Mouse (Mus musculus): ENCODE results near the gene Gm34302. TPM values are rescaled to one million over a fixed set of nuclear protein-coding genes. Genes with fewer than 3 reads are reported as not detected.
"Not testable (repeated sequence)": the region's sequence is repeated elsewhere in the genome, so short reads cannot be mapped to it uniquely, and the experiment has no call there.

Gm34302 gene
- not detected in 2 replicates for polyA plus RNA-seq (2012; rRNA removed)

DNA sequence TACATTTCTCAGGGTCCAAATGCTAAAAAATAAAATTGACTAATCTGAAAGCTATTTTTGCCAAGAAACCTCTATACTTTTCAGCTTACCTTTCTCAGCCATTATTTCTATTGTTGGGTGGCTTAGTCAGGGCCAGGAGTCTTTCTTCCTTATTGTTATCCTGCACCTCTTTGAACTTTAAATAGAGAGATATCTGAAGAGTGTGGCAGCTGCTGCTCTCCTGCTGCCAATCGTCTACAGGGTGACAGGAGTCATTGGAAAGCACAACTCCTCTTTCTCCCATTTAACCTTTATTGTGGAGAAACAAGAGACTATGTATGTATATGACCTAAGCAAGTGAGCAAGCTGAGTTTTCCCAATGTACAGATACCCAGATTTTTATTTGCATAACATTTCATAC, at the start of gene Gm34302:
Gene Gm34302 (minus strand): TSS at position 154 of the 400 bp plus-strand sequence.
- Histone ChIP-seq H3K4me1 (ENCODE audit: control insufficient read depth, insufficient read depth, low read length) (no peaks in the 10 kb centered on the region), H3K27ac (ENCODE audit: insufficient read depth, low read length) (no peak within 1 kb of the TSS), H3K27me3 (ENCODE audit: control insufficient read depth, insufficient read depth, low read length) (no peaks in the 10 kb centered on the region), H3K4me3 (replicated peaks; ENCODE audit: insufficient read depth, low read depth, low read length) (no peak within 1 kb of the TSS)
- no peak for DNase-seq
- 26% methylated on average over 1 of the region's 1 CpGs for WGBS
- no peak for TF ChIP-seq POLR2A (IDR thresholded peaks at IDR 0.05; ENCODE audit: borderline replicate concordance, insufficient read depth, low read length)
- no peak for TF ChIP-seq CTCF (IDR thresholded peaks at IDR 0.05; ENCODE audit: borderline replicate concordance, insufficient read depth, low read depth, low read length)

DNA sequence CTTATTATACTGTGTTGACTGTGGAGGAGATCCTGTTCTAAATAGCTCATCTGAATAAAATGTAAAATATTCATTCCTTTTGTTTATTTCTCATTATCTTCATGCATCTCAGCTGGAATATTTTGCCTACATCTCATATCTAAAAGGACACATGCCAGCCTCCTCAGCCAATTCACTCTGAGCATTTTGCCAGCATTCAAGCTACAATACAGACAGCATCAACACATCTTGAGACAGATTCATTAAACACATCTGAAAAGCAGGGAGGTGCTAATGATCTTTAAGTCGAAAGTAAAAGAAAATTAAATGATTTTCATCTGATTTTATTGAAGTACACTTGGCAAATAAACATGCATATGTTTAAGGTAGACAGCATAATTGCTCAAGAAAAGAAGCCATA, 48.2 kb upstream of the Gm34302 start:
- TF ChIP-seq CTCF (IDR thresholded peaks at IDR 0.05; ENCODE audit: borderline replicate concordance, insufficient read depth, low read depth, low read length), result no peak
- TF ChIP-seq POLR2A (IDR thresholded peaks at IDR 0.05; ENCODE audit: borderline replicate concordance, insufficient read depth, low read length), result no peak
- no peaks in the 10 kb centered on the region for H3K4me1 ChIP-seq (ENCODE audit: control insufficient read depth, insufficient read depth, low read length)
- H3K27ac ChIP-seq (ENCODE audit: insufficient read depth, low read length), result no peak overlapping the region
- H3K27me3 ChIP-seq (ENCODE audit: control insufficient read depth, insufficient read depth, low read length), result no peaks in the 10 kb centered on the region
- DNase-seq, result no peak
- WGBS, result 32% methylated on average over 1 of the region's 1 CpGs
- H3K4me3 ChIP-seq (replicated peaks; ENCODE audit: insufficient read depth, low read depth, low read length), result no peak overlapping the region

DNA sequence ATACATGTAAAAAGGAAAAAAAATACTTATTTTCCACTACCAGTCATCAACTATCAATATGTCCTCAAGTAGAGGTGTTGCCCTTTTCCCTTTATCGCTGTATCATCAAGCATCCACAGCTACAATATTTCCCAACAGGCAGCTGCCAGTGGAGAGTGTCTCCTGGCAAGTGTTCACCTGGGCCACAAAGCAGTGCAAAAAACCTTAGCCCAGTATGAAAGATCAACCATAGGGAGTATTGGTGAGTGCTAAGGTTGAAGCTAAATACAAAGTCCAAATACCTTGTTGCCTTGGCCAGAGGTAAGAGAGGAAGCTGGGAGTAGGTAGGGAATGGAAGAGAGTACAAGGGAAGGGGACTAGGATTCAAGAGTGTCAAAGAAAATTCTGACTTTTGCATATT, 34.0 kb upstream of the Gm34302 start:
- no peak for TF ChIP-seq CTCF (IDR thresholded peaks at IDR 0.05; ENCODE audit: borderline replicate concordance, insufficient read depth, low read depth, low read length)
- no peak for TF ChIP-seq POLR2A (IDR thresholded peaks at IDR 0.05; ENCODE audit: borderline replicate concordance, insufficient read depth, low read length)
- H3K4me1 ChIP-seq (ENCODE audit: control insufficient read depth, insufficient read depth, low read length), result no peaks in the 10 kb centered on the region

DNA sequence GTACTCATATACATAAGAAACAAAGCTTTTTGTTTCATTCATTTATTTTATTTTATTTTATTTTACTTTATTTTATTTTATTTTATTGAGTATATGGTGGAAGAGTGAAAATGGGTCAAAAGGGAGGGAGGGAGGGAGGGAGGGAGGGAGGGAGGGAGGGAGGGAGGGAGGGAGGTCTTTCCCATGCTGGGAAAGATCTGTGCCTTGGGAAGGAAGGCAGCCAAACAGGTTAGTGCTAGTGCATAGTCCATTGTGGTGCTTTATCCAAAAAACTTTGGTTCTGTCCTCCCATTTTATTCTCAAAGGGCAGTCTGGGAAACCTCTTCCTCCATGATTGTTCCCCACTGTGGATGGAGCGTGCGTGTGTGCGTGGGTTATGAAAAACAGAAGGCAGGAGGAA, 32.6 kb upstream of the Gm34302 start:
- not testable (repeated sequence) for H3K4me1 ChIP-seq (ENCODE audit: control insufficient read depth, insufficient read depth, low read length); H3K4me3 ChIP-seq (replicated peaks; ENCODE audit: insufficient read depth, low read depth, low read length); H3K27me3 ChIP-seq (ENCODE audit: control insufficient read depth, insufficient read depth, low read length); H3K27ac ChIP-seq (ENCODE audit: insufficient read depth, low read length)
- peak in 1 of 2 experiments; percentile 6 for DNase-seq
- WGBS, result 94% methylated on average over 3 of the region's 3 CpGs

More for the DNA sequence above, 34.0 kb upstream of the Gm34302 start:
- no peak for DNase-seq
- Histone ChIP-seq H3K4me3 (replicated peaks; ENCODE audit: insufficient read depth, low read depth, low read length) (no peak overlapping the region), H3K27ac (ENCODE audit: insufficient read depth, low read length) (no peak overlapping the region), H3K27me3 (ENCODE audit: control insufficient read depth, insufficient read depth, low read length) (no peaks in the 10 kb centered on the region)
- 88% methylated on average over 1 of the region's 1 CpGs for WGBS

DNA sequence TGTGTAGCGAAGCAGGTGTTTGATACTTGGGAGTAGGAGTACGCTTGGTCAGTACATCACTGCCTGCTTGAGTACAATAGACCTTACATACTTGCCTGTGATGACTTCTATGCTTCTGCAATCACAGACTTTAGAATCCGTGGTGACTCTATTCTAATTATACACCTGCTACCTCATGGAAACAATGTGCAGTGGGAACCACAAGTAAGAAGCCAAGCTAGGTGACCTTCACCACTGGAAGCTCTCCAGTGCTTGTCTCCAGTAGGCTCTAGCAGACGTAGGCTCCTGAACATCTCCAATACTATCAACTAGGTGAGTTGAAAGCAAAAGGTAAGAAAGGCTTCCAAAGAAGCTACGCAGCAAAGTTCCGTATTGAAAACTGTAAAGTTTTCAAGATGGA, 27.6 kb upstream of the Gm34302 start:
- H3K27me3 ChIP-seq (ENCODE audit: control insufficient read depth, insufficient read depth, low read length), result no peaks in the 10 kb centered on the region
- 93% methylated on average over 6 of the region's 6 CpGs for WGBS
- no peak overlapping the region for H3K4me3 ChIP-seq (replicated peaks; ENCODE audit: insufficient read depth, low read depth, low read length)
- H3K27ac ChIP-seq (ENCODE audit: insufficient read depth, low read length), result no peak overlapping the region
- DNase-seq, result no peak
- no peaks in the 10 kb centered on the region for H3K4me1 ChIP-seq (ENCODE audit: control insufficient read depth, insufficient read depth, low read length)
- TF ChIP-seq CTCF (IDR thresholded peaks at IDR 0.05; ENCODE audit: borderline replicate concordance, insufficient read depth, low read depth, low read length) (no peak), POLR2A (IDR thresholded peaks at IDR 0.05; ENCODE audit: borderline replicate concordance, insufficient read depth, low read length) (no peak)

DNA sequence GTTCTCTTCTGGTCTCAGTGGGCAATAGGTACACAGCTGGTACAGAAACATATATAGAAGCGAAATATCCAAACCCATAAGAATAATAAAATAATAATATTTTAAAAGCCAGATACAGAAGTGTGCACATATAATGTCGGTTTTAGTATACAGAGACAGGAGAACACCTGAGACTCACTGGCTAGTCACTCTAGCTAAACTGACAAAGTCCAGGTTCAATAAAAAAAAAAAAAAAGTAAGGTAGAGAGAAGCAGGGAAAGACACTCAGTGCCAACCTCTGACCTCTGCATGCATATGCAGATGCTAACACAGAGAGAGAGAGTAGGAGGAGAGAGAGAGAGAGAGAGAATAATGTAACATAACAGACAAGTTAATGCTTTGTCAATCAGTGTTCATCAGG, 25.8 kb upstream of the Gm34302 start:
- no peak overlapping the region for H3K4me3 ChIP-seq (replicated peaks; ENCODE audit: insufficient read depth, low read depth, low read length)
- DNase-seq, result no peak
- H3K27me3 ChIP-seq (ENCODE audit: control insufficient read depth, insufficient read depth, low read length), result no peaks in the 10 kb centered on the region
- no peaks in the 10 kb centered on the region for H3K4me1 ChIP-seq (ENCODE audit: control insufficient read depth, insufficient read depth, low read length)
- TF ChIP-seq CTCF (IDR thresholded peaks at IDR 0.05; ENCODE audit: borderline replicate concordance, insufficient read depth, low read depth, low read length), result no peak
- no peak for TF ChIP-seq POLR2A (IDR thresholded peaks at IDR 0.05; ENCODE audit: borderline replicate concordance, insufficient read depth, low read length)
- H3K27ac ChIP-seq (ENCODE audit: insufficient read depth, low read length), result no peak overlapping the region
- WGBS, result 90% methylated on average over 2 of the region's 2 CpGs

DNA sequence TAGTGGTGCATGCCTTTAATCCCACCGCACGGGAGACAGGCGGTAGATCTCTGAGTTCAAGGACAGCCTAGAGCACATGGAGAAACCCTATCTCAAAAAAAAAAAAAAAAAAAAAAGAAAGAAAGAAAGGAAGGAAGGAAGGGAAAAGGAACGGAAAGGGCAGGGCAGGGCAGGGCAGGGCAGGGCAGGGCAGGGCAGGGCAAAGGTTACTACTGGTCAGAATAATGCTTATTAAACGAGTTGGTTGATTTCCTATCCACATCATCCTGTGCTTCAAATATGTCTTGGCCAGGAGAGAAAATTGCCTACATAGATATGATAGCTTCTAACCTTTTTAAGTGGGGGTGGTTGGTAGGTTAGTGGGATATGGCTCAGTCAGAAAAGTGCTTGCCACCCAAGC, 25.2 kb upstream of the Gm34302 start:
- no peak for DNase-seq
- WGBS, result 84% methylated on average over 5 of the region's 5 CpGs
- no peak for TF ChIP-seq CTCF (IDR thresholded peaks at IDR 0.05; ENCODE audit: borderline replicate concordance, insufficient read depth, low read depth, low read length)
- TF ChIP-seq POLR2A (IDR thresholded peaks at IDR 0.05; ENCODE audit: borderline replicate concordance, insufficient read depth, low read length), result no peak

DNA sequence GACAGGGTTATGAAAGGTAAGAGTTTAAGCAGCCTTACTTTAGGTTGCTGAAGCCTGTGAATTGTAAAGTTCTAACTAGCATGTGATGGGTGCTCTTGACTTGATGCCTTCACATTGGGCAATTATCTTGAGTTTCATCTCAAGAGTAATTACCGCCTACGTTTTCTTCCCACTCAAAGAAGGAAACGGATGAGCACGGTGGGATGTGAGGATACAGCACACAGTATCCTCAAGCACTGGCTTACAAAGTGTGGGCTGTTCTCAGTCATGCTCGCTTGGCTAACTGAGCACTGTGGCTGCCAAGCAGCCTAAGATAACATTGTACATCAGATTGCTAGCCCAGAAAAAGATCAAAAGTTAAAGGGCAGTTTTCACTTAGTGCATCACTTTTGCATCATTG, 20.8 kb upstream of the Gm34302 start:
- Histone ChIP-seq H3K4me1 (ENCODE audit: control insufficient read depth, insufficient read depth, low read length) (no peaks in the 10 kb centered on the region), H3K27ac (ENCODE audit: insufficient read depth, low read length) (no peak overlapping the region), H3K4me3 (replicated peaks; ENCODE audit: insufficient read depth, low read depth, low read length) (no peak overlapping the region), H3K27me3 (ENCODE audit: control insufficient read depth, insufficient read depth, low read length) (no peaks in the 10 kb centered on the region)
- no peak for DNase-seq
- WGBS, result 93% methylated on average over 5 of the region's 5 CpGs
- TF ChIP-seq POLR2A (IDR thresholded peaks at IDR 0.05; ENCODE audit: borderline replicate concordance, insufficient read depth, low read length), result no peak
- no peak for TF ChIP-seq CTCF (IDR thresholded peaks at IDR 0.05; ENCODE audit: borderline replicate concordance, insufficient read depth, low read depth, low read length)

More for the DNA sequence above, 25.2 kb upstream of the Gm34302 start:
- no peaks in the 10 kb centered on the region for H3K4me1 ChIP-seq (ENCODE audit: control insufficient read depth, insufficient read depth, low read length)
- H3K27me3 ChIP-seq (ENCODE audit: control insufficient read depth, insufficient read depth, low read length), result no peaks in the 10 kb centered on the region
- H3K4me3 ChIP-seq (replicated peaks; ENCODE audit: insufficient read depth, low read depth, low read length), result no peak overlapping the region
- H3K27ac ChIP-seq (ENCODE audit: insufficient read depth, low read length), result no peak overlapping the region
